Mouse (Mus musculus) brain, embryonic 14.5 days (tissue): Measurements from ENCODE around the gene Kcnc4.

Source experiments
- CTCF ChIP-seq: fragments of 200-500 bp; IDR thresholded peaks from 2 replicates; pipeline ENCODE4 v1.5.1; 2012; ENCODE audit warnings: inconsistent platforms, mild to moderate bottlenecking, moderate library complexity, borderline replicate concordance; ENCODE audit not compliant: insufficient read depth, insufficient read length; ENCODE audit errors: extremely low read depth
- POLR2A ChIP-seq: fragments of 200-500 bp; IDR thresholded peaks from 2 replicates; pipeline ENCODE4 v1.6.1; 2012; ENCODE audit warnings: mild to moderate bottlenecking, inconsistent platforms, borderline replicate concordance; ENCODE audit not compliant: poor library complexity, insufficient read depth, insufficient read length, severe bottlenecking; ENCODE audit errors: extremely low read depth

DNA sequence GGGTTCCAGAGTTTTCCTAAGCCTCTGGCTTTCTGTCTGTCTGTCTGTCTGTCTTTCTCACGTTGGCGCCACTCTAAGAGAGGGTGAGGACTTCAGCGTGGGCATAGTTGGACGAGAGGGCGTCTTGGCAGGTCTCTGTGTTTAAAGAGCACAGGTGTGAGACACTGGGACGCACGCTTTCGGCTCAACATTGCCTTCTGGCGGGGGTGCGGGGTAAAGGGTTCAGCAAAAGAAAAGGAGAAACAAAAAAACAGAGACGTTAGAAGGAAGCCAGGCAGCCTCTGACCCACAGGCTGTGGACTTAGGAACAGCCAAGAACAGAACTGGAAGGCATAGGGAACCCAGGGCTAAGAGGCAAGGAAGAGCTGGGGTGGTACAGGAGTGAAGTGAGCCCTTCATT is 20.1 kb downstream of the Kcnc4 start:
- TF ChIP-seq CTCF (no peak), POLR2A (no peak)
